Mouse (Mus musculus) limb, embryonic 10.5 days (tissue): ENCODE data around the gene Gpr137. TPM values are rescaled to one million over a fixed set of nuclear protein-coding genes. Genes with fewer than 3 reads are reported as not detected.
"Not testable (repeated sequence)": the region's sequence is repeated elsewhere in the genome, so short reads cannot be mapped to it uniquely, and the experiment has no call there.

Source experiments
- DNase-seq: peaks from one replicate; pipeline ENCODE4 v3.0.0-alpha.2; 2017; ENCODE audit warnings: low spot score
- H3K27ac ChIP-seq: fragments of 300-500 bp; sonication (generic); 2 replicates; pipeline ENCODE4 v1.5.1; 2016; ENCODE audit warnings: mild to moderate bottlenecking
- H3K27me3 ChIP-seq: fragments of 300-500 bp; sonication (generic); 2 replicates; pipeline ENCODE4 v1.6.1; 2016; ENCODE audit warnings: low read depth, mild to moderate bottlenecking; ENCODE audit not compliant: poor library complexity, severe bottlenecking
- H3K36me3 ChIP-seq: fragments of 300-500 bp; sonication (generic); 2 replicates; pipeline ENCODE4 v1.6.1; 2016; ENCODE audit warnings: mild to moderate bottlenecking, moderate library complexity
- H3K4me1 ChIP-seq: fragments of 300-500 bp; sonication (generic); 2 replicates; pipeline ENCODE4 v1.6.1; 2016
- H3K4me3 ChIP-seq: fragments of 300-500 bp; sonication (generic); 2 replicates; pipeline ENCODE4 v1.5.1; 2016; ENCODE audit warnings: mild to moderate bottlenecking, moderate library complexity
- H3K9me3 ChIP-seq: fragments of 300-500 bp; sonication (generic); replicated peaks from 2 replicates; pipeline ENCODE4 v1.6.1; 2016; ENCODE audit warnings: mild to moderate bottlenecking
- WGBS: fragments of 180-500 bp; shearing (Covaris S2); methylation state at CpG from one replicate; pipeline ENCODE4 v1.1.7; 2016; 5-methylcytosine and 5-hydroxymethylcytosine counted together
- polyA plus RNA-seq: library from polyadenylated mRNA; unstranded; fragments of >200 nt; fragmentation: Nextera tagmentation; extraction: Ambion mirVana; gene quantifications from 2 replicates; pipeline ENCODE4 v1.2.1, GENCODE M21; 2016

Gene Gpr137
- 21.6 and 24.4 TPM in 2 replicates for polyA plus RNA-seq

- H3K4me3 ChIP-seq, result peak within 1 kb of the TSS; percentile 86
- peaks cover 3% of the 10 kb centered on the region for H3K36me3 ChIP-seq
- no peaks in the 10 kb centered on the region for H3K9me3 ChIP-seq
- H3K4me1 ChIP-seq, result peaks cover 25% of the 10 kb centered on the region
- peak; percentile 89 for DNase-seq
- WGBS, result 0% methylated on average over 27 of the region's 27 CpGs
- H3K27me3 ChIP-seq, result peaks cover 28% of the 10 kb centered on the region
- H3K27ac ChIP-seq, result peak within 1 kb of the TSS; percentile 92
These were observed at the start of gene Gpr137 for GRCm38 (mm10) chr19:6942249-6942691. Gene Gpr137, minus strand, starts transcription at chr19:6942480.

DNA sequence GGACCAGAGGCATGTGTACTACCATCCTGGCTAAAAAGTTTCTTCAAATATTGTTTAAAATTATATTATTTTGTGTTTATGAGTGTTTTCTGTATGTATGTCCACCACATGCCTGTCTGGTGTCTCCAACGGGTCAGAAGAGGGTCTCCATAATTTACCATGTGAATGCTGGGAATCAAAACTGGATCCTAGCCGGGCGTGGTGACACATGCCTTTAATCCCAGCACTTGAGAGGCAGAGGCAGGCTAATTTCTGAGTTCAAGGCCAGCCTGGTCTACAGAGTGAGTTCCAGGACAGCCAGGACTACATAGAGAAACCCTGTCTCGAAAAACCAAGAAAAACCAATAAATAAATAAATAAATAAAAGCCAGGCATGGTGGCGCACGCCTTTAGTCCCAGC lies 48.9 kb upstream of the Gpr137 start:
- peaks cover 61% of the 10 kb centered on the region for H3K4me1 ChIP-seq
- not testable (repeated sequence) for H3K36me3 ChIP-seq

GRCm38 (mm10) chr19:6990712-6991111 lies 48.4 kb upstream of the Gpr137 start:
- Histone ChIP-seq H3K27ac (no peak overlapping the region), H3K36me3 (peaks cover 6% of the 10 kb centered on the region), H3K9me3 (no peaks in the 10 kb centered on the region), H3K27me3 (no peaks in the 10 kb centered on the region), H3K4me3 (no peak overlapping the region), H3K4me1 (peaks cover 61% of the 10 kb centered on the region)
- 92% methylated on average over 6 of the region's 6 CpGs for WGBS
- DNase-seq, result no peak

More for the DNA sequence above, 48.9 kb upstream of the Gpr137 start:
- WGBS, result 92% methylated on average over 6 of the region's 6 CpGs
- H3K9me3 ChIP-seq, H3K27me3 ChIP-seq, DNase-seq, H3K27ac ChIP-seq, H3K4me3 ChIP-seq: not testable (repeated sequence)

DNA sequence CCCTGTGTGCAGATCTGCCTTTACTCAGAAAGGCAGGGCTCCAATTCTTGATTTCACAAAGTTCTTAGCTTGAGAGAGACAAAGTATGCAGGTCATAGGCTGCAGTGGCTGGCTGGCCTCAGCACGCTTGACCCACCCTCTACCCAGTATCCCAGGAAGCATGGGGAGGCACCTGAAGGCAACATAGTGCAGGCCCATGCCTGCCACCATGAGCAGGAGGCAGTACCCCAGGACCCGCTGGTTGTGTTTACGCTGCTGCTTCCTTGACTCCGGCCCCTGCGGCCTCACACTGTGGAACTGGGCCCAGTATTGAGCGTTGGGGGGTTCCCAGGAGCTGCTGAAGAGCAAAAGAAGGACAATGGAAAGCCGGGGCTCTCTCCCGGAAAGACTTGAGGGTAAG lies 47.0 kb upstream of the Gpr137 start:
- Histone ChIP-seq H3K4me3 (no peak overlapping the region), H3K36me3 (peaks cover 18% of the 10 kb centered on the region), H3K9me3 (no peaks in the 10 kb centered on the region), H3K4me1 (peaks cover 53% of the 10 kb centered on the region), H3K27me3 (no peaks in the 10 kb centered on the region), H3K27ac (no peak overlapping the region)
- no peak for DNase-seq
- WGBS, result 86% methylated on average over 8 of the region's 8 CpGs

GRCm38 (mm10) chr19:6987904-6988285 lies 45.6 kb upstream of the Gpr137 start:
- H3K27me3 ChIP-seq, result no peaks in the 10 kb centered on the region
- peak overlapping the region; percentile 98 for H3K27ac ChIP-seq
- H3K36me3 ChIP-seq, result peaks cover 31% of the 10 kb centered on the region
- peak overlapping the region; percentile 96 for H3K4me3 ChIP-seq
- H3K9me3 ChIP-seq, result no peaks in the 10 kb centered on the region
- DNase-seq, result no peak
- 4% methylated on average over 8 of the region's 8 CpGs for WGBS
- peaks cover 43% of the 10 kb centered on the region for H3K4me1 ChIP-seq

GRCm38 (mm10) chr19:6987061-6987903 lies 45.0 kb upstream of the Gpr137 start, which contains the start of gene Vegfb:
Gene Vegfb, minus strand, starts transcription at chr19:6987651.
- Histone ChIP-seq H3K4me1 (peaks cover 40% of the 10 kb centered on the region), H3K36me3 (peaks cover 37% of the 10 kb centered on the region), H3K4me3 (peak within 1 kb of the TSS; percentile 96), H3K27ac (peak within 1 kb of the TSS; percentile 98), H3K27me3 (no peaks in the 10 kb centered on the region), H3K9me3 (no peaks in the 10 kb centered on the region)
- peak; percentile 82 for DNase-seq
- under 1% methylated on average over 82 of the region's 85 CpGs for WGBS

- Histone ChIP-seq H3K27me3 (no peaks in the 10 kb centered on the region), H3K36me3 (peaks cover 44% of the 10 kb centered on the region), H3K4me3 (peak overlapping the region; percentile 96), H3K27ac (0 out of 2 replicates have a peak overlapping the region, but pooled peaks have one; percentile 3), H3K9me3 (no peaks in the 10 kb centered on the region), H3K4me1 (peaks cover 33% of the 10 kb centered on the region)
- DNase-seq, result no peak
- 85% methylated on average over 10 of the region's 10 CpGs for WGBS
These were observed 43.9 kb upstream of the Gpr137 start for GRCm38 (mm10) chr19:6985951-6986708.

DNA sequence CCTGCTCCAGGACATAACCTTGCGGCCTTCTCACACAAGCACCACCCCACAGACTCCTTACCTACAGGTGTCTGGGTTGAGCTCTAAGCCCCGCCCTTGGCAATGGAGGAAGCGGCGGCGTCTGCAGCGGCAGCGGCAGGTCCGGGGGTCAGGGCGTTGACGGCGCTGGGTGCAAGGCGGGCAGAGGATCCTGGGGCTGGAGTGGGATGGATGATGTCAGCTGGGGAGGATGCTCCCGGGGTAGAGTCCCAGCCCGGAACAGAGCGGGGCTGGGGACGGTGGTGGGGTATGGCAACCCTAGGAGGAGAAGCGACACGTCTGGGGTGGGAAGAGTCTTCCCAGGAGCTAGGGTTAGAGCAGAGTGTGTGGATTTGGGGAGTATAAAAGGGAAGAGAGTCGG lies 43.0 kb upstream of the Gpr137 start:
- H3K4me1 ChIP-seq, result peaks cover 38% of the 10 kb centered on the region
- no peaks in the 10 kb centered on the region for H3K27me3 ChIP-seq
- peaks cover 44% of the 10 kb centered on the region for H3K36me3 ChIP-seq
- DNase-seq, result no peak
- no peak overlapping the region for H3K27ac ChIP-seq
- no peaks in the 10 kb centered on the region for H3K9me3 ChIP-seq
- WGBS, result 80% methylated on average over 19 of the region's 19 CpGs
- 0 out of 2 replicates have a peak overlapping the region, but pooled peaks have one; percentile 96 for H3K4me3 ChIP-seq

DNA sequence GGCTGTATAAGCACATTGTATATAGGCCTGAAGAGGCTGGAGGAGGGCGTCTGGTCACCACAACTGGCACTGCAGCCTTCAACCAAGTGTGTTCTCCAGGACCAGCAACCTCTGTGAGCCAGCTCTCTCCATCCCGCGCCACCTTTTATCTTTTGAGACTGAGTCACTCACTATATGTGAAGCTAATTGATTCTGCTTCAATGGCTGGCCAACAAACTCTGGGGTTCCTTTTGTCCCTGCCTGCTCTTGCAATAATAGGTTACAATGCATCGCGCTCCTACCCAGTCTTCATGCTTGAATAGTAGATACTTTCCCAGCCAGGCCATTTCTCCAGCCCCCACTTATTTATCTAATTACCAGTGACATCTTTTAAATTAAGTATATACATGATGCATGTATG lies 41.3 kb upstream of the Gpr137 start:
- H3K36me3 ChIP-seq, result peaks cover 49% of the 10 kb centered on the region
- no peaks in the 10 kb centered on the region for H3K27me3 ChIP-seq
- no peaks in the 10 kb centered on the region for H3K9me3 ChIP-seq
- no peak for DNase-seq
- peaks cover 50% of the 10 kb centered on the region for H3K4me1 ChIP-seq
- no peak overlapping the region for H3K27ac ChIP-seq
- H3K4me3 ChIP-seq, result no peak overlapping the region
- 97% methylated on average over 5 of the region's 5 CpGs for WGBS

GRCm38 (mm10) chr19:6981465-6981864 lies 39.2 kb upstream of the Gpr137 start:
- 83% methylated on average over 4 of the region's 4 CpGs for WGBS
- DNase-seq, result no peak
- Histone ChIP-seq H3K36me3 (peaks cover 70% of the 10 kb centered on the region), H3K4me1 (peaks cover 50% of the 10 kb centered on the region), H3K9me3 (no peaks in the 10 kb centered on the region), H3K4me3 (peak overlapping the region; percentile 65; the same call in 1 of the 2 replicates), H3K27ac (no peak overlapping the region), H3K27me3 (no peaks in the 10 kb centered on the region)

DNA sequence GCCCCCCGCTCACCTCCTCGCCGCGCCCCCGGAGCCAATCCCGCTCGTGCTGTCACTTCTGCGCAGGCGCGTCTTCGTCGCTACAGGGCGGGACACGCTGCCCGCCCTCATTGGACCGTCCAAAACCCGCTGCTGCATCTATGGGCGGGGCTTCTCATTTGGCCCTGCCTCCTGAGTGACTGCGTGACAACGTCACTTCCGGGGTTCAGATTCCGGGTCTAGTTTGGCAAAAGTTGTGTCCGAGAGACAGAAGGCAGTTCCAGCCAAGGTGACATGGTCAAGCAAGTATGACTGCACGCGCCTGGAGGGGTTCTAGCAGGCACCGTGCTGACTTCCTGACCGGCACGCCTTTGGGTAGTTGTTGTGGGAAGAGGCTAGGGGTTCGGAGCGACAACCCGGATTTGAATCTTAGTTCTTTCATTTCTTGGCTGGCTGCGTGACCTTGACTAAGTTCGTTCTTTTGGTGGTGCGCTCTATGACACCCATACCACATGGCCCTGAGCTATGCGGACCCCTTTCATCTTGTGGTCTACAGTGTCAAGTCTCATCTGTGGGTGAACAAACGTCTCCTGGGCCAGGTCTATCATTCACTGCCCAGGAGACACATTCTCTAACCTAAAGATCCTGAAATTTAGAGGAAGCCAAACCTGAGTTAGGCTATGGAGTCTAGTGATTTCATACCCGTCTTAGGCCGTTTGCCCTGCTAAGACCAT lies 38.3 kb upstream of the Gpr137 start, which contains the start of gene Fkbp2:
Gene Fkbp2 (minus strand): TSS at position 121 of the 713 bp plus-strand sequence.
- DNase-seq, result peak; percentile 98
- H3K36me3 ChIP-seq, result peaks cover 68% of the 10 kb centered on the region
- WGBS, result 2% methylated on average over 38 of the region's 38 CpGs
- H3K27me3 ChIP-seq, result no peaks in the 10 kb centered on the region
- peaks cover 50% of the 10 kb centered on the region for H3K4me1 ChIP-seq
- H3K9me3 ChIP-seq, result no peaks in the 10 kb centered on the region
- H3K27ac ChIP-seq, result peak within 1 kb of the TSS; percentile 94
- peak within 1 kb of the TSS; percentile 65 for H3K4me3 ChIP-seq
